Mouse (Mus musculus): Measurements from ENCODE around the gene Rad17. TPM values are rescaled to one million over a fixed set of nuclear protein-coding genes. Genes with fewer than 3 reads are reported as not detected.

Rad17 gene
- 10 to 100 TPM; 10.0 to 14.6 (median 12.8) TPM for total RNA-seq (2022)

DNA sequence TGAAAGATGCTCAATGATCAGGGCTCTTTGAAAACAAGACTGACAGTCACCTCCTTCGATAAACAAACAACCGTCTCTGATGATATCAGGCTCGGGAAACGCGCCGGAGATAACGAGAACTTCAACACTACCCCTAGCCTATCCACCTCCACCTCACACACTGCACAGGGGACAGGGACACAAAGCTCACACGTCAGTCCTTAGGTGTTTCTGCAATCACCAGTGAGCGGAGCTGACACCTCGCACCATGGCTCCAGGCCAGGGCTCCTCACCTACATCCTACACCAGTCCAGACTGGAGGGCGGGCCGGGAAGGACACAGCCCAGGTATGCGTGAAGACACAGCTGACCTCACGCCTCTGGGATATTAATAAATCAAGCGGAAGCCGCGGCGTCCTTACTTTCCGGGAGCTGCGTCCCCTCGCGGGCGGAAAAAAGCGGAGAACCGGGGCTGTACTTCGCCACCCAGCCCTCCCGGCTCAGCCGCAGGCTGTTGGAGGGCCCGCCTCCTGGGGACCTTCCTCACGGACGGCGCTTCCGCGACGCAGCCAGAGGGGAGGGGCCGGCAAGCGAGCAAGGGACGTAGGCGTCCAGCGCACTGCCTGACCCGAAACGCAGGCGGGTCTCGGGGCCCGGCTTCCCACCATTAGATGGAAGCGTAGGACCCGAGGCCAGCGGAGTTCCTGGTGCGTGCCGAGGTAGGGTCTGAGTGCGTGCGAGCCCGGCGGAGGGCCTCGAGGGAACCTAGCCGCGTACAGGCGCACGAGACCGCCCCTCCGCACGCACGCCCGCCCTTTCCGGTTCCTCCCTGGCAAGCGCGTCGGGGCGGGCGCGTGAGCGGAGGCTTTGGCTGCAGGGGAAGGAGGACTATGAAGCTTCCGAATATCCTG lies at the start of gene Rad17, which contains the start of gene Ak6:
TSS of gene Rad17 (minus strand) at position 502 of the 889 bp plus-strand sequence.
TSS of gene Ak6 (plus strand) at position 430 of the 889 bp plus-strand sequence.
- peak; percentile 90 for DNase-seq (ENCODE audit: low spot score in 2 of 2)

DNA sequence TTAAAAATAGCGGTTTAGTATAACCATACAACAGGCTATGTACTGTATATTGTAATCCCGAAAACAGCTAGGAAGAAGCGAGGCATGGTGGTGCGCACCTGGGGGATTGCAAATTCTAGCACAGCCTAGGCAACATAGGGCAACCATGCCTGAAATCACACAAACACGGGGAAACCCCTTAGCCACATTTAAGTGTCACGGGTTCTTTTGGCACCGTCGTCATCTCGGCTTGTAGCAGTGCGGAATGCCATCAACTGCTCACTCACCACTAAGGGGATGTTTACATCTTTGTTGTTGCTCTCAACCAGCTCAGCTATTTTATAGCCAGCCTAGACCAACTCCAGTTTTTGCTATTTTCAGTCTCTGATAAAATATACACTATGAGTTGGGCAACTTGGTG lies 48.0 kb upstream of the Rad17 start:
- DNase-seq (ENCODE audit: low spot score in 2 of 2): no peak

DNA sequence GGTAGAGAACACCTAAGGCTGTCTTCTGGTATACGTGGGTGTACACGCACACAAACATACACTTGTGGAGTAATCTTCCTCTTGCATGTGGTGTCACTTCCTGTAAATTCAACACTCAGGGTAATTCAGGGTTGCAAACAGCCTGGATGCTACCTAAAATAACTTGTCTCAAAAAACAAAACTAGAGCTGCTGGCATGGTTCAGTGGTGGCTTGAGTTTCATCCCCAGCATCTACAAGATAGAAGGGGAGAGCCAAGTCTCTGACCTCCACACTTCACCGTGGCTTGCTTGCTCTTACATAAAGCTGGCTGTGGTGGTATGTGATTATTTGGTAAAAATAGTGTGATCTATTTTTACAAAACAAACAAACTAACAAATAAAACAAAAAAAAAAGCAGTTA lies 46.7 kb upstream of the Rad17 start:
- DNase-seq (ENCODE audit: low spot score in 2 of 2): peak in 1 of 2 experiments; percentile 32

DNA sequence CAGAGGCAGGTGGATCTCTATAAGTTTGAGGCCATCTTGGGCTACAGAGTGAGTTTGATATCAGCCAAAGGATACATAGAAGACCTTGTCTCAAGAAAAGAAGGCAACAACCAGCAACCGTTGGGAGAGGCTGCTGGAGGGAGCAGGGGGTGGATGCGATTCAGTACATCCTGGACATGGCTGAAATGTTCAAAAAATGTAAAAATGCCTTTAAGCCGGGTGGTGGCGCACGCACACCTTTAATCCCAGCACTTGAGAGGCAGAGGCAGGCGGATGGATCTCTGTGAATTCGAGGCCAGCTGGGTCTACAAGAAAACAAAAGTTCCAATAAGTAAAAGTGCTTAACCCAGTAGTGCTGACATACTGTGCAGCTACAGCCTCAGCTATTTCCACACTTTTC lies 36.7 kb upstream of the Rad17 start:
- DNase-seq (ENCODE audit: low spot score in 2 of 2): no peak

DNA sequence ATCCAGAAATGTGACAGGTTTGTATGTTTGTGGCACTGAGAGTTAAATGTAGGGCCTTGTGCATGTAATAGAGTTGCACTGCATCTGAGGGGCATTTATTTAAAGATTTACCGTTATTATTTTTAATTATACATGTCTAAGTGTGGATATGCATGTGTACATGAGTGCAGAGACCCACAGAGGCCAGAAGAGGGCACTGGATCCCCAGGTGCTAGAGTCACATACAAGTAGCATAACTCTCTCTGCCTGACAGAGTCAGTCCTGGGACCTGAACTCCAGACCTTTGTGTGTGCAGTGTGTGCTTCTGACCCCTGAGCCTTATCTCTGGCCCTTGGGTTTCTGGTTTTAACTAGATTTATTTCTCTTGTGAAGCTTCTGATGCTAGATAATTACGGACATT lies 33.5 kb upstream of the Rad17 start:
- no peak for DNase-seq (ENCODE audit: low spot score in 2 of 2)

DNA sequence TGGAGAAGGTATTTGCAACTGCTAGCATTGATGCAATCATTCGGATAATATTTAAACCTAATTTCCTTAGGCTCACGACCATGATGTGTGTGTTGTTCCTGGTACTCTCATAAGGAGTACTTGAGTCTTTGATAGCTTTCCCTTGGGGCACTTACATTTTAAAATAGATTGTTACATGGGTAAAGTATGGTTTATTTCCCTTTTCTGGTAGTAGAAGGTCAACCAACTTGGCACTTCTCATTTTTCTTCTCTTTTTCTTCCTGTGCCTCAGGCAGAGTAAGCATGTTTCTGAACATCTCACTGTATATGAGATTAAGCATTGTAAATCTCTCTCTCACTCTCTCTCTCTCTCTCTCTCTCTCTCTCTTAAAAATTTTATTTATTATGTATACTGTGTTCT lies 32.0 kb upstream of the Rad17 start:
- DNase-seq (ENCODE audit: low spot score in 2 of 2): no peak

DNA sequence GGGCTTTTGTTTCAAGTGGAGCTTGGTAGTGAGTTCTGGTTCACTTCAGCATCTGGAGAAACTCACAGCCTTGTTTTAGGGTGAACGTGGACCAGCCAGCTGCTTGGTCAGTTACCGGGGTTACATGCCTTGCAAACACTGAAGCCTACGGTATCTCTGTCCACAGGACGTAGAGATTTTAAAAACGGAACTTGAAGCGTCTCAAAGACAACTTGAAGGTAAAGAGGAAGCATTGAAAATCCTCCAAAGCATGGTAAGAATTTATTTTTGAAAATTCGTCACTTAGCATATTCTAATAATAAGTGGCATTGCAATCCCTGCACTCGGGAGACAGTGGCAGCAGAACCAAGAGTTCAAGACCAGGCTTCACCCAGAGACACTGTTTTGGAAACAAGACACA lies 30.8 kb upstream of the Rad17 start:
- no peak for DNase-seq (ENCODE audit: low spot score in 2 of 2)

DNA sequence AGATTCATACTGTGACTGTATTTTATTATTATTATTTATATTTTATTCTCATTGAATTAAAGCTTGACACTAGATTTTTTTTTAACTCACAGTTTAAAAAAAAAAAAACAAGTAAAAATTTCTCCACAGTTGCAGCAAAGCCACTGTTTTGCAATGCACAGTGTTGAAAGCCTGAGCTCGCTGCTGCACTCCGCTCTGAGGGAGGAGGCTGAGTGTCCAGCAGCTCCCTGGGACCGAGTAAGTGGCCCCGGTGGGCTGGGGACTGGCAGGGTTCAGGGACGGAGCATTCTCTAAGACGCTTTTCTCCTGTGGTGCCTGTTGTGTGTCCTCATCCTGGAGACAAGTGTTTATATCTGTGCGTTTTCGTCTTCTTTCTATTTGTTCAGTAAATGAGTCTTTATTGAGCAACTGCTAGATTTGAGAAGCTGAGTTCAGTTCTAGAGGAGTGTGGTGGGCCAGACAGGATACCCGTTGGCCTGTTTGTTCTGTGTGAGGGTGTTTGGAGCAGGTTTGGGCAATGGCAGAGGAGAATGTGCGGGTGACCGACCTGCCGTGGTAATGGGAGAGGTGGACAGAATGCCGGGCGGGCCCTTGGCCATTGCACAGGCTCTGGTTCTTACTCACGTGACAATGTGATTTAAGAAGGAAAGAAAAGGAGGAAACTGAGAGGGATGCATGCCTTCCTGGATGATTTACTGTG lies 25.2 kb upstream of the Rad17 start:
- no peak for DNase-seq (ENCODE audit: low spot score in 2 of 2)

DNA sequence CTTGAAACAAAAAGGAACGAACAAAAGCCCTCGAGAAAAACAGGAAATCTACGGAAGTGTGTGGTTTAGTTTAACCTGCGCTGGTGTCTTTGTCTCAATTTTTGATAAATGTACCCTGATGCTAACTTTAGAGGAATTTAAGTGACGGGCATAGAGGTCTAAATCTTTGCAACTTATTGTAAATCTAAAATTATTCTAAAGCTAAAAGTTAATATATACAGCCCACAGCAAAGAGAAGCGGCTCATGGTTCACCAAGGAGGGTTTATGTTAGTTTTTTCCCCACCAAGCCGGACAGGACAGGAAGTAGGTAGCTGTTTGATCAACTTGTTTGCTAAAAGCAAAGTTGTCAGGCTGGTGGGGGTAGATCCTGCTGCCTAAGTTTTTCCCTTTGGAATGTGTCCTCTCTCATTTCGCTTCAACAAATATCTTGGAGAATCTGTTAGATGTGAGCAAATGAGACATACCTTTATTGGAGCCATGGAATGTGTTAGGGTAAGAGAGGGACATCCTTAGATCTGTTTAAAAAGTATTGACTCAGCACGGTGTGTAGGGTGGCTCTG lies 19.4 kb upstream of the Rad17 start:
- no peak for DNase-seq (ENCODE audit: low spot score in 2 of 2)

DNA sequence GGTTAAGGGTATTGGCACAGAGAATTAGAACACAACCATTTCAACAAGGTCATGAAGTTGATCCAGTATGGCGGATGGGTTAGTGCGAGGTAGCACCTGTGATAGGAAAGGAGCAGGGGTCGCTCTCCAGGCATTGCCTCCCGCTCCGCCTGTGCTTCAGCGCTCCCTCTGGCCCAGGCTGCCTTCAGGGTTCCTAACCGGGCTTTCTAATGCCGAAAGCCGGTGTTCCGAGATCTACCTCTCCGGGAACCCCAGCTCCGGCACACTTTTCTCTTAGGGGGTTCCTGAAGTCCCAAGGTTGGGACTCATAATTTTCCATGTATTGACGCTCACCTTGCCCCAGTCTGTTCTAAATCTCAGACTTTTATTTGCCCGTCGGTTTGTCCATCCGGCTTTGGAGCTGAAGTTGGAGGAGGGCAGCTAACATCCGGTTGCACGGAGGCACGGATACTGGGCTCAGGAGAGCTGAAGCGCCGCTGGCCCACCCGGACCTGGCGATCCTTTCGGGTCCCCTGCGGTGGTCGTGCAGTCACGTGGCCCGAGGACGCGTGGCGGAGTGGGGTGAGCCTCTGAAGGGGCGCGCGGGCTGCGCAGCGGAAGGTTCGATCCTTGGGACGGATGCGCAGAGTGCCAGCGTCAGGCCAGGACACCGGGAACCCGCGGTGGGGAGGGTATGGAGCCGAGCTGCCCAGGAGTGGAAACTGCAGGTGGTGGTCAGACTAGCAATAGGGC lies 18.6 kb upstream of the Rad17 start, which contains the start of gene Ccdc125:
TSS of gene Ccdc125 (plus strand) at position 427 of the 732 bp plus-strand sequence.
- no peak for DNase-seq (ENCODE audit: low spot score in 2 of 2)

DNA sequence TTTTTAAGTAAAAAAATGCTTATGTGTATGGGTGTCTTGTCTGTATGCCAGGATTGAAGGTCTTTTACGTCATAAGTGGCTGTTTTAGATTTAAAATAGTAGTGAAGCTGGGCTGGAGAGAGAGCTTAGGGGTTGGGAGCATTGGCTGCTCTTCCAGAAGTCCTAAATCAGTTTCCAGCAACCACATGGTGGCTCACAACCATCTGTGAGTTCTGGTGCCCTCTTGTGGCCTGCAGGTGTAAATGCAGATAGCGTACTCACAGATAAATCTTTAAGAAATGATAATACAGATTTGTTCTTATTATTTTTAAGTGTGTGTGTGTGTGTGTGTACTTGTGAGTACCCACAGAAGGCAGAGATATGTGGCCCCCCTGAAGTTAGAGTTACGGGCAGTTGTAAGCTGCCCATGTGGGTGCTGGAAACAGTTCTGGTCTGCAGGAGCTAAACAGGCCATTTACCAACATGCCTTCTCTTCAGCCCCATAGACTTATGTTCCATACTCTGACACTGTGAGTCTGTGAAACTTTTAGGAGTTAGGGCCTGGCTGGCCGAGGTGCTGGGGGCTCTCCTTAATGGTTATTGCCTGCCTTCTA lies 9.1 kb upstream of the Rad17 start:
- peak in 1 of 2 experiments; percentile 16 for DNase-seq (ENCODE audit: low spot score in 2 of 2)

DNA sequence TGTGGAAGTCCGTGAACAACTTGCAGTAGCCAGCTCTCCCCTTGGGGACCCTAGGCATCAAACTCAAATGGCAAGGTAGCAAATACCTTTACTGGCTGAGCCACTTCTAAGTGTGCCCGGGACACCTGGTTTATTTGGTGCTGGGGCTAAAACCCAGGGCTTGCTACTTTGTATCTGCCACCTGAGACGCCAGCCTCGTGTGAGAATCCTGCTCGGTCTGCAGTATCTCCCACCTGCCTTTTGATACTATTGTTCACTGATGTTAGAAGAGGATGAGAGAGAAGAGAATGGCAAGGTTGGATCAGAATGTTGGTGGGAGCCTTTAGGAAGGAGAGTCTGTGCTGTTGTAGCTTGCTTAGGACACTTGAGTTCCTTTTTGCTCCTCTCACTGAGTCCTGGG lies 7.2 kb upstream of the Rad17 start:
- DNase-seq (ENCODE audit: low spot score in 2 of 2): no peak

DNA sequence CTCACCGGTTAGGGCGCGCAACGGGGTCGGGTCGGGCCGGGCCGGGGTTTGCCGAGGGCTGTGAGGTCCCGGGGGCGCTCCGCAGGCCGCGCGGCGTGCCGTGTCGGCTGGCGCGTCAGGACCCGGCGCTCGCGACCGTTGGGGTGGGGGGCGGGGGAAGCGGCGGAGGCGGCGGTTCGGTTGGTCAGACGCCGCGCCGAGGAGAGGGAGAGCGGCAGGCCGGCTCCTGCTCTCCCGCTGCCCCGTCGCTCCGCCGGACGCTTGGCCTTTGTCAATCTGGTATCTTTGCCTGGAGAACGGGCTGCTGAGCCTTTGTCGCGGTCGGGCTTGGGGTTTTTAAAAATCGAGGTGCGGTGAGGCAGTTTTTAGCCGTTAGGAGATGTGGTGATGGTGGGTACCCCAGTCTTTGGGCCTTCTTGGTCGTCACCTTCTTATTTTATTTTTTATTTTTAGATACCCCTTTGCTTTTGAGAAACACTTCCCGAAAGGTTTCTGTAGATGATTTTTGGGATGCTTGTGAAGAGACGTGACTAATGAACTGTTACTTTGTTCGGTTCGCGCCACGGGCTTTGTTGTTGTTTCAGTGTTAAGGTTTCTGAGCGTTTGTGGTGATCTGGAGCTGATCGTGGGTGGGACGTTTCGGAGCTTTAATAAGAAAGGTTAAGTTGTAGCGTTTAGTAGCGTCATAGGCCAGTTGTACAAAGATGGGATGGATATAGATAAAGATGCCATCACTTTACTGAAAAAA lies 762 bp upstream of the Rad17 start, which contains the start of gene Taf9:
TSS of gene Taf9 (plus strand) at position 141 of the 748 bp plus-strand sequence.
- DNase-seq (ENCODE audit: low spot score in 2 of 2): no peak

DNA sequence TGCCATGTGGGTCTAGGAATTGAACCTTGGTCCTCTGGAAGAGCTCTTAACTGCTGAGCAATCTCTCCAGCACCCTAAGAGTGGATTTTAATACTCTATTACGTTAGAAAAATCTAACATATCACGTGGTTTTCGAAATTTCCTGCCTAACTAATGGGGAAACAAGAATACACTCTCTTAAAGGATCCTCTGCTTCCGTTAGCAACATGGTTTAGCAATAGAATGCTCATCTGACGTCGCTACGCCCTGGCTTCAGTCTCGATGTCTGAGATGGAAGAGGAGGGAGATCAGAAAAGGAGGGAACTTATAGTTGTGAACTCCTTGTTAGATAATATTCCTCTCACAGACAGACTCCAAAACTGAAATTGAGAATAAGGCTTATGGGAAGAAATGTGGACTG lies 2.6 kb downstream of the Rad17 start:
- DNase-seq (ENCODE audit: low spot score in 2 of 2): no peak

DNA sequence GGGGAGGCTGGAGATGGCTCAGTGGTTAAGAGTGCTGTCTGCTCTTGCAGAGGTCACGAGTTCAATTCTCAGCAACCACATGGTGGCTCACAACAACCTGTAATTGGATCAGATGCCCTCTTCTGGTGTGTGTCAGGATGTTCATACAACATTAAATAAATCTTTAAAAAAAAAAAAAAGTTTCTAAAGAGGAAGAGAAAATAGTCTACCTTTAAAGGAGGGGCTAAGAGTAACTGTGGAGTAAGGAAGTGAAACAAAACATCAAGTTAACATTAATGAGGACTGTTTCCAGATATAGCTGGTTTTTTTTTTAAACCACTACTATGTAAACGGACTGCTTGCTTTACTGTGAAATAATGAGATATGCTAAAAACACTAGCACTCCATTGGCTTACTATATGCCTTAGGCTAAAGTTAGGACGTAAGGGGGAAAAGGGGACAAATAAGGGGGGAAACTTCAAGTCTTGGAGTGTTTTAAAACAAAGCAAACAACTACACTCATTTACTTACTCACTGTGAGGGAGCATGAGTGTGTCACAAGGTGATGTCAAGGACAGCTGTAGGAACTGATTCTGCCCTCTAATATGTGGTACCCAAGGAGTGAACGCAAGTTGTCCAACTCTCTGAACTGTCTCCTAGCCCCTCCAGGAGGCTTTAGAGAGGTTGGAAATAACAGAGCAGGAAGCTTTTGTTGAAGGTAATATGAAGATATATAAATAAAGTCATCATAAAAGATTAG lies 8.2 kb downstream of the Rad17 start:
- no peak for DNase-seq (ENCODE audit: low spot score in 2 of 2)

DNA sequence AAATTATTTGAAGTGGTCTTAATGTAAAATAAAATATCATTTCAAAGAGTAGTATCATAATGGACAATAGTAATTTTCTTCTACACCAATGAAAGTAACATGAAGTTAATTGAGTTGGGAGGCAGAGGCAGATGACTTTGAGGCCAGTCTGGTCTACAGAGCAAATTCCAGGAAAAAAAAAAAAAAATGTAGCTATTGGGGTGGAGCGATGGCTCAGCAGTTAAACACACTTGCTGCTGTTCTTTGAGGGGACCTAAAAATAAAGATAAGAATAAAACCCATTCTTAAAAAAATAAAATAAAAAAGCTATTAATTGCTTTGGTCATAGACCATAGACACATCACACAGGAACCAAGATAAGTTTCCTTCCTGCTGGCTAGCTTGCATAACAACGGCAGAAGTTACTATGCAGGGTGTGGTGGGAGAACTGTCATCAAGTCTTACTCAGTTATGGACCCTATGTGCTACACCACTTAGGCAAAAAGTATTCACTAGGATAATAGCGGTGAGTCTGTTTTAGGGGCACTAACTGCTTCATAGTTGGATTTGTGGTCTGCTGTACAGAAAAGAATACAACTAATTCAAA lies 16.7 kb downstream of the Rad17 start:
- DNase-seq (ENCODE audit: low spot score in 2 of 2): no peak

DNA sequence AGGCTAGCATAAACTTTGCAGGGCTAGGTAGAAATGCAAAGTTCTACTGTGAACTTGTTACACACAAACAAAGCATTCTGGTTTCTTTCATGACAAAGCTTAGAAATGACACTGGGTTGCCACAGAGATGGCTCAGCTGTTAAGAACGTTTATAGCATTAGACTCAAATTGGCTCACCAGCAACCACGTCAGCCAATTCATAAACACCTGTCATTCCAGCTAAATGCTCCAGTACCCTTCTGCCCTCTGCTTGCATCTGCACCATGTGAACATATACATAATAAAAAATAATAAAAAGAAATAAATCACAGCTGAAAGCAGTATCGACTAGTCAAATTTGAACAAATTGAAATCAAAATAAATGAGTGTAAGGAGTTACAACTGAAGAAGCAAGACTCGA lies 28.6 kb downstream of the Rad17 start:
- no peak for DNase-seq (ENCODE audit: low spot score in 2 of 2)

DNA sequence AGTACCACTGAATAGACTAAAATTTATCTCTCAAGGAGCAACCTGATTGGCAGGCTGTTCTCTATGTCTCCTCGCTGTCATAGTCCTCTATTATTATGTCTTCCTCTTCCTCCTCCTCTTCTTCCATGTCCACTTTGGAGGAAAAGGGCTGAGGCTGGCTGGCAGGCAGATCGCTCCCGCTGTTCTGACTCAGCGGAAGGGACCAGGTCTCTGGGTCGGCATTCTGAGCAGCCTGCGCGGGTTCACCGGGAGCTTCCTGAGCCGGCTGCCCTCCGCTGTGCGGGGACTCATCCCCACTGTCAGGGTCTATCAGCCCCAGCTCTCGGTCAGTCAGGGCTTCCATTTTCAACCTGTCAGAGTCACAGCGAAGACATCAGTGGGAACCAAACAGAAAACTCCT lies 33.3 kb downstream of the Rad17 start:
- DNase-seq (ENCODE audit: low spot score in 2 of 2): no peak

Data from gastrocnemius, adult 8-10 months (tissue).